Mouse (Mus musculus): Measurements from ENCODE around the gene Mettl7a2. TPM values are rescaled to one million over a fixed set of nuclear protein-coding genes. Genes with fewer than 3 reads are reported as not detected.
"Not testable (repeated sequence)": the region's sequence is repeated elsewhere in the genome, so short reads cannot be mapped to it uniquely, and the experiment has no call there.

The Mettl7a2 gene
- polyA plus RNA-seq, 1 experiment from 2014 or later: not detected

GRCm38 (mm10) chr15:100377847-100378505 lies 25.0 kb downstream of the Mettl7a2 start:
- not testable (repeated sequence) for H3K9ac ChIP-seq; H3K4me2 ChIP-seq; H3K4me1 ChIP-seq (replicated peaks); H3K36me3 ChIP-seq (replicated peaks); H3K4me3 ChIP-seq (replicated peaks); H3K9me3 ChIP-seq (replicated peaks); H3K27ac ChIP-seq (replicated peaks); H3K27me3 ChIP-seq; ATAC-seq (ENCODE audit: insufficient read depth)
- 17% methylated on average over 3 of the region's 9 CpGs for WGBS (ENCODE audit: insufficient replicate concordance)

DNA sequence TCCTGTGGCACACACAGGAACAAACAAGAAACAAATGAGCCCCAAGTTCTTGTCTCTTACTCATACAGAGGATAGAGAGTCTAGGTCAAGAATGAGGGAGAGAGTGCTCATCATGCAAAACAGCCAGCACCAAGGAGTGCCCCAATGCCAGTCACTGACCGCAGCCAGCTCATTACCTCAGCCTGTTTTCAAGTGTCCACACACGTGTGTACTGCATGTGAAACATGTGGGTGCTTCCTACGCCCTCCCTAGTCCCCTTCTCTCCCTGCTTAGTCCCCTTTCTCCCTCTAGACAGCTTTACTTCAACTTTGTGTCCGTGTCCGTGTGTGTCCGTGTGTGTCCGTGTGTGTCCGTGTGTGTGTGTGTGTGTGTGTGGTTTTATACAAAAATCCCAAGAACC lies 26.7 kb downstream of the Mettl7a2 start:
- Histone ChIP-seq H3K27ac (replicated peaks) (no peak overlapping the region), H3K4me3 (replicated peaks) (no peak overlapping the region), H3K9ac (no peak overlapping the region), H3K36me3 (replicated peaks) (no peaks in the 10 kb centered on the region), H3K9me3 (replicated peaks) (no peaks in the 10 kb centered on the region), H3K27me3 (no peaks in the 10 kb centered on the region; the same call in 1 of the 2 replicates), H3K4me2 (no peak overlapping the region), H3K4me1 (replicated peaks) (no peaks in the 10 kb centered on the region)
- 72% methylated on average over 8 of the region's 8 CpGs for WGBS (ENCODE audit: insufficient replicate concordance)
- no peak for ATAC-seq (ENCODE audit: insufficient read depth)

- Histone ChIP-seq H3K4me2 (no peak overlapping the region), H3K9me3 (replicated peaks) (no peaks in the 10 kb centered on the region), H3K27me3 (no peaks in the 10 kb centered on the region; the same call in 1 of the 2 replicates), H3K27ac (replicated peaks) (no peak overlapping the region), H3K36me3 (replicated peaks) (no peaks in the 10 kb centered on the region), H3K9ac (no peak overlapping the region), H3K4me3 (replicated peaks) (no peak overlapping the region), H3K4me1 (replicated peaks) (no peaks in the 10 kb centered on the region)
- 45% methylated on average over 2 of the region's 2 CpGs for WGBS (ENCODE audit: insufficient replicate concordance)
- no peak for ATAC-seq (ENCODE audit: insufficient read depth)
Observed at GRCm38 (mm10) chr15:100380104-100380503, 27.1 kb downstream of the Mettl7a2 start.

GRCm38 (mm10) chr15:100385705-100386104 lies 32.7 kb downstream of the Mettl7a2 start:
- Histone ChIP-seq H3K4me1 (replicated peaks) (peaks cover 24% of the 10 kb centered on the region), H3K4me2 (no peak overlapping the region), H3K9ac (no peak overlapping the region), H3K9me3 (replicated peaks) (no peaks in the 10 kb centered on the region), H3K36me3 (replicated peaks) (peaks cover 7% of the 10 kb centered on the region), H3K4me3 (replicated peaks) (no peak overlapping the region), H3K27me3 (no peaks in the 10 kb centered on the region; the same call in 1 of the 2 replicates), H3K27ac (replicated peaks) (no peak overlapping the region)
- ATAC-seq (ENCODE audit: insufficient read depth): no peak
- WGBS (ENCODE audit: insufficient replicate concordance): 82% methylated on average over 9 of the region's 9 CpGs

- Histone ChIP-seq H3K4me3 (replicated peaks) (no peak overlapping the region), H3K27me3 (no peaks in the 10 kb centered on the region), H3K9ac (no peak overlapping the region), H3K4me2 (no peak overlapping the region), H3K9me3 (replicated peaks) (no peaks in the 10 kb centered on the region), H3K27ac (replicated peaks) (0 out of 2 replicates have a peak overlapping the region, but pooled peaks have one; percentile 2), H3K4me1 (replicated peaks) (peaks cover 44% of the 10 kb centered on the region), H3K36me3 (replicated peaks) (peaks cover 18% of the 10 kb centered on the region)
- no peak for ATAC-seq (ENCODE audit: insufficient read depth)
- WGBS (ENCODE audit: insufficient replicate concordance): 82% methylated on average over 17 of the region's 17 CpGs
Observed at GRCm38 (mm10) chr15:100387544-100388223, 34.7 kb downstream of the Mettl7a2 start.

GRCm38 (mm10) chr15:100388224-100388835 lies 35.3 kb downstream of the Mettl7a2 start:
- Histone ChIP-seq H3K9ac (no peak overlapping the region), H3K36me3 (replicated peaks) (peaks cover 24% of the 10 kb centered on the region), H3K4me2 (no peak overlapping the region), H3K4me3 (replicated peaks) (no peak overlapping the region), H3K9me3 (replicated peaks) (no peaks in the 10 kb centered on the region), H3K27me3 (no peaks in the 10 kb centered on the region), H3K4me1 (replicated peaks) (peaks cover 50% of the 10 kb centered on the region), H3K27ac (replicated peaks) (no peak overlapping the region)
- no peak for ATAC-seq (ENCODE audit: insufficient read depth)
- 70% methylated on average over 16 of the region's 16 CpGs for WGBS (ENCODE audit: insufficient replicate concordance)

GRCm38 (mm10) chr15:100388886-100389285 lies 35.9 kb downstream of the Mettl7a2 start:
- H3K4me1 ChIP-seq (replicated peaks): peaks cover 51% of the 10 kb centered on the region
- no peaks in the 10 kb centered on the region for H3K27me3 ChIP-seq
- no peak overlapping the region for H3K4me2 ChIP-seq
- H3K27ac ChIP-seq (replicated peaks): no peak overlapping the region
- WGBS (ENCODE audit: insufficient replicate concordance): 83% methylated on average over 9 of the region's 9 CpGs
- H3K36me3 ChIP-seq (replicated peaks): peaks cover 30% of the 10 kb centered on the region
- no peak for ATAC-seq (ENCODE audit: insufficient read depth)
- H3K9ac ChIP-seq: no peak overlapping the region
- no peaks in the 10 kb centered on the region for H3K9me3 ChIP-seq (replicated peaks)
- no peak overlapping the region for H3K4me3 ChIP-seq (replicated peaks)

GRCm38 (mm10) chr15:100391066-100391465 lies 38.1 kb downstream of the Mettl7a2 start:
- H3K27me3 ChIP-seq: no peaks in the 10 kb centered on the region
- H3K4me2 ChIP-seq: peak overlapping the region; percentile 50
- H3K9me3 ChIP-seq (replicated peaks): no peaks in the 10 kb centered on the region
- peak overlapping the region; percentile 73 for H3K27ac ChIP-seq (replicated peaks)
- peaks cover 51% of the 10 kb centered on the region for H3K36me3 ChIP-seq (replicated peaks)
- H3K4me1 ChIP-seq (replicated peaks): peaks cover 51% of the 10 kb centered on the region
- WGBS (ENCODE audit: insufficient replicate concordance): 29% methylated on average over 7 of the region's 7 CpGs
- no peak overlapping the region for H3K9ac ChIP-seq
- ATAC-seq (ENCODE audit: insufficient read depth): peak; percentile 50
- no peak overlapping the region for H3K4me3 ChIP-seq (replicated peaks)

DNA sequence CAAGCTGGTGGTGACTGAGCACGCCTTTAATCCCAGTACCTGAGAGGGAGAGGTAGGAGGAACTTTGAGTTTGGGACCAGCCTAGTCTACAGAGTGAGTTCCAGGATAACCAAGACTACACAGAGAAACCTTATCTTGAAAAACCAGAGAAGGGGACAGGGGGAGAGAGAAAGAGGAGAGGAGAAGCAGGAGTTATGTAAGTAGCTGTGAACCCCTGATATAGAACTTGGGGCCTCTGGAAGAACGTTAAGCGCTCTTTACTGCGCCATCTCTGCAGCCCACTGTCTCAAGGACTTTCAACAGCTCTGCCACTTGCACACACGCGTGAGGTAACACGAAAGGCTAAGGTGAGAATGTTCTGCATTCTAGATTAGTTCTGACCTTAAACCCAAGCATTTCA lies 38.6 kb downstream of the Mettl7a2 start:
- Histone ChIP-seq H3K9ac (no peak overlapping the region), H3K27ac (replicated peaks) (peak overlapping the region; percentile 73), H3K36me3 (replicated peaks) (peaks cover 57% of the 10 kb centered on the region), H3K9me3 (replicated peaks) (no peaks in the 10 kb centered on the region), H3K4me1 (replicated peaks) (peaks cover 51% of the 10 kb centered on the region), H3K27me3 (no peaks in the 10 kb centered on the region), H3K4me2 (peak overlapping the region; percentile 50), H3K4me3 (replicated peaks) (no peak overlapping the region)
- WGBS (ENCODE audit: insufficient replicate concordance): 19% methylated on average over 7 of the region's 7 CpGs
- peak; percentile 86 for ATAC-seq (ENCODE audit: insufficient read depth)

DNA sequence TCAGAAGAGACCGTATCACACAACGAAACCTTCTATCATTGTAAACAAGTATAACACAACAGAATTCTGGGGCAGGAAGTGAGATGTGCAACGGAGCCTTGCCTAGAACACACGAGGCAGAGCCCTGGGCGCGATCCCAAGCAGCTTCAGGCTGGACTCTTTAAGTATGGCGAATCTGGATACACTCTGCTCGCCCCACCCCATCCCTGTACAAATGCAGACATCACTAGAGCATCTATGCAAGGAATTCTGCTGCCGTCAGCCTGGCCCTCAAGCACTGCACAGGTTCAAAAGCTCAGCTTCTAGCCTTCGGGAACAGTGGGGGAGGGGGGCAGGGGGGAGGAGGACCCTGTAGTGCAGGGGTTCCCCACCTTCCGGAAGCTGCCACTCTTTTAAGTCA lies 40.0 kb downstream of the Mettl7a2 start:
- H3K9ac ChIP-seq: no peak overlapping the region

DNA sequence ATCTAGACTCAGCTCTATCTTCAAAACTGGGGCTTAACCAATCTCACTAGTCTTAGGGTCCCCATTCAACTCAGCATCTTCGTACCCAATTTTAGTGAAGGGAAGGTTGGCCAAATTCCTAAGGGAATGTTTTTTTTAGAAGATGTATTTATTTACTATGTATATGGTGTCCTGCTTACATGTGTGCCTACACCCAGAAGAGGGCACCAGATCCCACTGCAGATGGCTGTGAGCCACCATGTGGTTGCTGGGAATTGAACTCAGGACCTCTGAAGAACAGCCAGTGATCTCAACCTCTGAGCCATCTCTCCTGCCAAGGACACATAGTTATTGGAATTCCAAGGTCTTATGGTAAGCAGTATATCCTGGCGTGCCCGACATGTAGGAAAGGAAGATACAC lies 42.6 kb downstream of the Mettl7a2 start:
- 94% methylated on average over 3 of the region's 3 CpGs for WGBS (ENCODE audit: insufficient replicate concordance)
- H3K4me2 ChIP-seq: no peak overlapping the region
- H3K9me3 ChIP-seq (replicated peaks): no peaks in the 10 kb centered on the region
- H3K4me3 ChIP-seq (replicated peaks): no peak overlapping the region
- H3K27ac ChIP-seq (replicated peaks): no peak overlapping the region
- peaks cover 29% of the 10 kb centered on the region for H3K4me1 ChIP-seq (replicated peaks)
- H3K27me3 ChIP-seq: no peaks in the 10 kb centered on the region
- no peak overlapping the region for H3K9ac ChIP-seq
- ATAC-seq (ENCODE audit: insufficient read depth): no peak
- peaks cover 91% of the 10 kb centered on the region for H3K36me3 ChIP-seq (replicated peaks)

More for the DNA sequence above, 40.0 kb downstream of the Mettl7a2 start:
- Histone ChIP-seq H3K4me3 (replicated peaks) (no peak overlapping the region), H3K27ac (replicated peaks) (peak overlapping the region; percentile 73; the same call in 1 of the 2 replicates), H3K4me1 (replicated peaks) (peaks cover 47% of the 10 kb centered on the region), H3K36me3 (replicated peaks) (peaks cover 71% of the 10 kb centered on the region), H3K4me2 (no peak overlapping the region), H3K9me3 (replicated peaks) (no peaks in the 10 kb centered on the region), H3K27me3 (no peaks in the 10 kb centered on the region)
- no peak for ATAC-seq (ENCODE audit: insufficient read depth)
- 85% methylated on average over 11 of the region's 11 CpGs for WGBS (ENCODE audit: insufficient replicate concordance)

Measured in liver, embryonic 15.5 days (tissue).